Mouse (Mus musculus) heart, embryonic 14.5 days (tissue): ENCODE measurements around the gene Miga2. TPM values are rescaled to one million over a fixed set of nuclear protein-coding genes. Genes with fewer than 3 reads are reported as not detected.

Experiments used
- ATAC-seq: fragments of 200-750 bp; cut with Nextera tagmentation; 2 replicates; pipeline ENCODE4 v1.8.0; 2017; ENCODE audit warnings: low read depth, moderate TSS enrichment; ENCODE audit not compliant: insufficient number of reproducible peaks, insufficient read depth, low FRiP score
- H3K27ac ChIP-seq, 2 experiments: fragments of 200-500 bp in 1 of 2; fragments of 300-500 bp in 1 of 2; sonication (generic) in 1 of 2; replicated peaks in 1 of 2; 2 replicates each; pipeline ENCODE4 v1.5.1; 2012 to 2014; ENCODE audit warnings: low read depth in 2 of 2, low read length in 2 of 2, control low read depth in 1 of 2, mild to moderate bottlenecking in 1 of 2, mixed read lengths in 1 of 2; ENCODE audit not compliant: control insufficient read depth in 1 of 2, insufficient read depth in 1 of 2
- H3K27me3 ChIP-seq: fragments of 300-500 bp; sonication (generic); 2 replicates; pipeline ENCODE4 v1.6.1; 2014; ENCODE audit warnings: mild to moderate bottlenecking, low read length, control low read depth; ENCODE audit not compliant: control insufficient read depth, insufficient read depth
- H3K36me3 ChIP-seq: fragments of 300-500 bp; sonication (generic); 2 replicates; pipeline ENCODE4 v1.6.1; 2014; ENCODE audit warnings: mild to moderate bottlenecking, control low read depth, low read length, mixed read lengths; ENCODE audit not compliant: control insufficient read depth, insufficient read depth
- H3K4me1 ChIP-seq, 2 experiments: fragments of 200-500 bp in 1 of 2; fragments of 300-500 bp in 1 of 2; sonication (generic) in 1 of 2; 2 replicates each; pipeline ENCODE4 v1.6.1; 2012 to 2014; ENCODE audit warnings: low read length in 2 of 2, control low read depth in 1 of 2, mixed read lengths in 1 of 2; ENCODE audit not compliant: control insufficient read depth in 2 of 2, insufficient read depth in 2 of 2
- H3K4me2 ChIP-seq: fragments of 300-500 bp; sonication (generic); 2 replicates; pipeline ENCODE4 v1.6.1; 2014; ENCODE audit warnings: mild to moderate bottlenecking, low read length
- H3K4me3 ChIP-seq, 2 experiments: fragments of 200-500 bp in 1 of 2; fragments of 300-500 bp in 1 of 2; sonication (generic) in 1 of 2; 2 replicates each; pipeline ENCODE4 v1.5.1; 2012 to 2014; ENCODE audit warnings: low read length in 2 of 2, mild to moderate bottlenecking in 2 of 2, control low read depth in 1 of 2, low read depth in 1 of 2, moderate library complexity in 1 of 2; ENCODE audit not compliant: control insufficient read depth in 1 of 2, insufficient read depth in 1 of 2
- H3K9ac ChIP-seq: fragments of 300-500 bp; sonication (generic); 2 replicates; pipeline ENCODE4 v1.6.1; 2014; ENCODE audit warnings: mild to moderate bottlenecking, low read length
- H3K9me3 ChIP-seq: fragments of 300-500 bp; sonication (generic); 2 replicates; pipeline ENCODE4 v1.6.1; 2016; ENCODE audit warnings: low read length, control low read depth; ENCODE audit not compliant: control insufficient read depth
- WGBS: fragments of 180-500 bp; shearing (Covaris S2); extraction: QIAGEN DNeasy Blood & Tissue Kit; methylation state at CpG from one replicate; pipeline ENCODE4 v1.1.7; 2014; 5-methylcytosine and 5-hydroxymethylcytosine counted together
- polyA plus RNA-seq: library from polyadenylated mRNA; unstranded; fragments of >200 nt; fragmentation: Nextera tagmentation; extraction: Ambion mirVana; gene quantifications from 2 replicates; pipeline ENCODE4 v1.2.1, GENCODE M21; 2014

Gene Miga2
- polyA plus RNA-seq, 1 experiment from 2014 or later = 31.6 TPM

DNA sequence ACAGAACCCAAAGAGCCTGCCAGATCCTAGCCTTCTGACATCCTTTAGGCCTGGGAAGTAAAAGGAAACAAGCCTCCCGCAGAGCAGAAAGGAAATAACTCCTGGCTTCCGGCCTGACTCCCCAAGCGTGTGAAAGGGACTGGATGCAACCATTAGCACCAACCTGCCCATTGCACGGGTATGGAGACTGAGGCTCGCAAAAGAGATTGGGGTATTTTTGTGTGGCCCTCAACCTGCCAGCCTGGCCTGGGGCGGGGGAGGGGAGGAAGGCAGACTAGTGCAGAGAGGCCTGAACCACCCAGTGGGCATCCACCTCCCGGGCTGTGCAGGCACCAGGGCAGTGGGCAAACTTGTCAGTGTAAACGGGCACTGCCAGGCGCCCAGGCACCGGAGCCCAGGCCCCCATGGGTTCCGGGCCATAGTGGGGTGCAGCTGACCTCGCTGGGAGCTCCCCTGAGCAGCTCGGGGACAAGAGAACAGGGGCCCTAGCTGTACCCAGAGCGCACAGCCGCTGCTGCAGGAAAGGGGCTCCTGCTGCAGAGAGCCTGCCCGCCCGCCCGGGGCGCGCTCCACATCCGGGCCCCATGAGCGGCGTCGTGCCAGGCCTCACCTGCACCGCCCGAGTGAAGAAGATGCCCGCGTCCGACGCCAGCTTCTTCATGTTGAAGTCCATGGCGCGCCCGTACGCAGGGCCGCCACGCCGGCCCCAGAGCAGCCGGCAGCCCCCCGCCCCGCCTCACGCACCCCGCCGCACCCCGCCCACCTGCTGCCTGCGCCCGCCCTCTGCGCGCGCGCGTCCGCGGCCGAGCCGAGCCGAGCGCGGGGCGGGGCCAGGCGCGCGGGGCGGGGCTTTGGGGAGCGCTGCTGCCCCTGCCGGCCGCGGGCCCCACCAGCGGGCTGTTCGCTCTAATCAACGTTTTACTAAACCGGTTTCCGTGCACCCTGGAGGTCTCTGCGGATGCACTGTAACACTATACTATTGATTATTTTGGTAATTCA lies 5.2 kb upstream of the Miga2 start, which contains the start of gene Sh3glb2:
Gene Sh3glb2, minus strand, starts transcription at position 805 of the 999 bp plus-strand sequence.
- Histone ChIP-seq H3K9ac (peak within 1 kb of the TSS; percentile 77), H3K36me3 (peaks cover 17% of the 10 kb centered on the region), H3K27me3 (no peaks in the 10 kb centered on the region), H3K9me3 (0 out of 2 replicates have a peak, but pooled peaks cover 3% of the 10 kb centered on the region), H3K27ac (peak within 1 kb of the TSS; percentile 72 to 89), H3K4me2 (peak within 1 kb of the TSS; percentile 89), H3K4me3 (peak within 1 kb of the TSS; percentile 60 to 83), H3K4me1 (peaks cover 21 to 33% of the 10 kb centered on the region in 2 experiments)
- ATAC-seq = peak; percentile 71
- WGBS = 2% methylated on average over 63 of the region's 73 CpGs

DNA sequence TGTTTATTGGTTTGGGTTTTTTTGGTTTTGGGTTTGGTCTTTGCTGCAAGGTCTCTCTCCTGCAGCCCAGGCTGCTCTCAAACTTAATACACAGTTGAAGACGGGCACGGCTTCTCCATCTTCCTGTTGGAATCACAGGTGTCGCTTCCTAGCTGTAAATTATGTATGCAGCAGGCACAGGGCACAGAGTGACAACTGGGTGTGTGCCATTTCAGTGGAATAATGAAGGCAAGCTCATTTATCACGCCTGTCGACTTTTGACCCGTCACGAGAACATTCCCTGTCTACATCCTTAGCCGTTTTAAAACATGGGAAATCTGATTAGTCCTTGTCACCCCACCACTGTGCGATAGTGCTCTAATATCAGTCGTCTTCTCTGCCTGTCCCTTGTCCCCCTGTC lies 3.4 kb upstream of the Miga2 start:
- Histone ChIP-seq H3K9me3 (0 out of 2 replicates have a peak, but pooled peaks cover 3% of the 10 kb centered on the region), H3K27me3 (no peaks in the 10 kb centered on the region), H3K9ac (no peak overlapping the region), H3K36me3 (peaks cover 3% of the 10 kb centered on the region; the same call in 1 of the 2 replicates), H3K4me2 (no peak overlapping the region), H3K4me3 (no peak overlapping the region), H3K27ac (no peak overlapping the region), H3K4me1 (peaks cover 28 to 40% of the 10 kb centered on the region in 2 experiments)
- no peak for ATAC-seq
- WGBS = 80% methylated on average over 10 of the region's 10 CpGs

GRCm38 (mm10) chr2:30362865-30363264 lies 1.2 kb upstream of the Miga2 start:
- Histone ChIP-seq H3K4me3 (no peak overlapping the region), H3K36me3 (peaks cover 14% of the 10 kb centered on the region), H3K9me3 (0 out of 2 replicates have a peak, but pooled peaks cover 3% of the 10 kb centered on the region), H3K4me1 (peaks cover 21 to 29% of the 10 kb centered on the region in 2 experiments), H3K27ac (no peak overlapping the region), H3K27me3 (no peaks in the 10 kb centered on the region), H3K4me2 (no peak overlapping the region), H3K9ac (no peak overlapping the region)
- no peak for ATAC-seq
- WGBS = 69% methylated on average over 5 of the region's 5 CpGs

DNA sequence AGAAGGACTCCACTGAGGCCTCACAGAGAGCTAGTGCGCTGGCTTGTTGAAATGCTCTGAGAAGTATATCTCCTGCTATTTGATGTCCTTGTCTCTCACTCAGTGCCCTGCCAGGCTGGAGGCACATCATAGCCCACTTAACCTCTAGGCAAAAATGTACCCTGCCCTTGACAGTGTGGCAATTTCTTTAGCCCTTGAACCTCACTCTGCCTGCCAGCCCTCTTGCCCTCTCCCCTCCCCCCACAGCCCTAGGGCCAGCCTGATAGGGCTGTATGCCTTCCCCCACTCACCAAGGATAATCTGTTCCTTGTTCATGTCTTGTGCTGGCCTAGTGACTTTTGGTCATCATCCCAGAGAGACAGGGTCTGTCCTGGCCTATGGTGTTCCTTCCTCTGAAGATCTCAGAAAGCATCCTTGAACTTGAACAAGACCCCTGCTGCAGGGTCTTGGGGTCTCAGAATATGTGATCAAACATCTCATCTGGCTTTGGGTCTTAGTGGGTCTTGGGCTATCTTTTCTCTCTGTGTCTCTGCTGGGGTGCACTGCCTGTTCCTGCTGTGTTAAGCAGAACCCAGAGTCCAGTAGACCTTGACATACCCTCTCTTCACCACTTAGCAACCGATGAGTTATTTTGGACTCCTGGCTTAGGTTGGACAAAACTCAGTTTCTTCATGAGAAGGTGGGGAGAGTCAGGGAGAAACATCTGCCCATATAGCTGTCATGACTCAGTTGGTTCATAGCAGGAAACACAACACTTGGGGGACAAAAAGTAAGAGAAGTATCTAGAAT lies 1.4 kb downstream of the Miga2 start:
- H3K9me3 ChIP-seq = 0 out of 2 replicates have a peak, but pooled peaks cover 3% of the 10 kb centered on the region
- H3K4me1 ChIP-seq = peaks cover 14 to 22% of the 10 kb centered on the region in 2 experiments
- peak overlapping the region; percentile 4 to 88; a peak in 2 of 4 replicates for H3K27ac ChIP-seq
- H3K36me3 ChIP-seq = peaks cover 40% of the 10 kb centered on the region
- H3K9ac ChIP-seq = peak overlapping the region; percentile 95
- peak overlapping the region; percentile 75 for H3K4me2 ChIP-seq
- H3K27me3 ChIP-seq = no peaks in the 10 kb centered on the region
- no peak for ATAC-seq
- H3K4me3 ChIP-seq = peak overlapping the region; percentile 93 to 95
- WGBS = 62% methylated on average over 2 of the region's 2 CpGs

DNA sequence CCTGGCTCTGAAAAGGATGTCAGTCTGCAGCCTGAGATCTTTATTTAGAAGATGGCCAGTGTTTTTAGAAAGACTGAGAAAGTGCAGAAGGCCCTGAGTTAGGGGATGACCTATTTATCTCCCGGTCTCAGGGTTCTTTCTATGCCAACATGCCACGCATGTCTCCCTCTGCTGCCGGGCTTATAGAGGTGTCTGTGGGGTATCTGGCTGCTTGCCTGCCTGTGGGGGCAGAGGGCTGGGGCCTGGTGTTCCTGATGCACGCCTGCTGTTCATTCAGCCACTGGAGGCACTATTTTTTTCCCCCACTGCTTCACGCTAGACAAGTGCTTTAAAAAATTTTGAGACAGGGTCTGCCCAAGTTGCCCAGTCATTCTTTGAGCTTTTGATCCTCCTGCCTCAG lies 2.2 kb downstream of the Miga2 start:
- no peak for ATAC-seq
- Histone ChIP-seq H3K4me1 (peaks cover 14 to 22% of the 10 kb centered on the region in 2 experiments), H3K27ac (peak overlapping the region in 1 of 2 experiments; percentile 88; a peak in 2 of 4 replicates), H3K4me3 (no peak overlapping the region), H3K27me3 (no peaks in the 10 kb centered on the region), H3K36me3 (peaks cover 47% of the 10 kb centered on the region), H3K9ac (peak overlapping the region; percentile 28; the same call in 1 of the 2 replicates), H3K4me2 (peak overlapping the region; percentile 75), H3K9me3 (0 out of 2 replicates have a peak, but pooled peaks cover 3% of the 10 kb centered on the region)
- 26% methylated on average over 5 of the region's 5 CpGs for WGBS

GRCm38 (mm10) chr2:30371544-30371943 lies 7.5 kb downstream of the Miga2 start:
- H3K4me3 ChIP-seq = no peak overlapping the region
- H3K9ac ChIP-seq = no peak overlapping the region
- H3K27me3 ChIP-seq = no peaks in the 10 kb centered on the region
- 95% methylated on average over 8 of the region's 8 CpGs for WGBS
- H3K36me3 ChIP-seq = peaks cover 96% of the 10 kb centered on the region
- no peak overlapping the region for H3K4me2 ChIP-seq
- H3K9me3 ChIP-seq = no peaks in the 10 kb centered on the region
- no peak for ATAC-seq
- H3K27ac ChIP-seq = no peak overlapping the region
- peaks cover 1 to 2% of the 10 kb centered on the region in 2 experiments; a peak in 3 of 4 replicates for H3K4me1 ChIP-seq

- H3K27ac ChIP-seq = no peak overlapping the region
- H3K27me3 ChIP-seq = no peaks in the 10 kb centered on the region
- peaks cover 99% of the 10 kb centered on the region for H3K36me3 ChIP-seq
- no peak for ATAC-seq
- no peak overlapping the region for H3K9ac ChIP-seq
- no peaks in the 10 kb centered on the region for H3K9me3 ChIP-seq
- H3K4me1 ChIP-seq = no peaks in the 10 kb centered on the region
- H3K4me2 ChIP-seq = no peak overlapping the region
- 94% methylated on average over 5 of the region's 5 CpGs for WGBS
- H3K4me3 ChIP-seq = no peak overlapping the region
Observed at GRCm38 (mm10) chr2:30372726-30373125, 8.7 kb downstream of the Miga2 start.
